Mouse (Mus musculus): Measurements from ENCODE around the gene Vps37b. TPM values are rescaled to one million over a fixed set of nuclear protein-coding genes. Genes with fewer than 3 reads are reported as not detected.

Vps37b gene
- polyA plus RNA-seq, 2 experiments, result 8.8 to 11.5 TPM

DNA sequence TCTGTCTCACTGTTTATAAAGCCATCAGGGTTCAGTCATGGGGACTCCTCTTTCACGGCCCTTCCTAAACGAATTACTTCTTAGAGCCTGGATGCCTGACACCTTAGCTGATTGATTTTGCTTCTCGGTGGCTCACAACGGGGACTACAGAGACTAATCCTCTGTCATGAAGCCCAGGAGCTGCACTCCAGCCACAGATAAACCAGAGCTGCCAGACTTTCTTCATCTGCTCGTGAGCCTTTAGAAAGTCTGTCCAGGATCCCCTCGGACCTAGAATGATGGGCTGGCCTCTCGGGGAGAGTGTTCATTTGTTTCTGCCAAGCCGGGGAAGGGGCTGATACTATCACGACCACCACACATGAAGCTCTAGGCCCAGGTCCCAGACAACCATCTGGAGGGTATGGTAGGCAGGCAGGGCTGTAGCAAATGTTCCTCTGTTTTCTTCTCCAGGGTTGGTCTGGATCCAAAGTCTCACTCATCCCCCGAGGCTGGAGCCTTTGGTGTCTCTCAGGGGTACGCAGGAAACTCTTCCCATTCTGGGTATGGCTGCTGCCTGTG, 13.5 kb upstream of the Vps37b start:
- H3K36me3 ChIP-seq (replicated peaks; ENCODE audit: control insufficient read depth, insufficient read depth, low read depth), result no peaks in the 10 kb centered on the region
- H3K4me3 ChIP-seq (ENCODE audit: insufficient read depth in 1 of 2, low read depth in 2 of 2, low read length in 2 of 2), result no peak overlapping the region
- DNase-seq (ENCODE audit: low read depth in 3 of 3, low spot score in 3 of 3), result no peak
- no peak for TF ChIP-seq CTCF (IDR thresholded peaks at IDR 0.05; ENCODE audit: low read depth)
- TF ChIP-seq EP300 (IDR thresholded peaks at IDR 0.05; ENCODE audit: low read depth), result no peak
- H3K9ac ChIP-seq (replicated peaks), result no peak overlapping the region
- no peak for ATAC-seq (ENCODE audit: insufficient read depth)
- WGBS (ENCODE audit: insufficient replicate concordance), result 60% methylated on average over 11 of the region's 11 CpGs
- H3K27ac ChIP-seq, result no peak overlapping the region
- H3K27me3 ChIP-seq (ENCODE audit: control insufficient read depth, insufficient read depth, low read length), result no peaks in the 10 kb centered on the region
- H3K4me2 ChIP-seq (ENCODE audit: low read depth), result no peak overlapping the region
- peaks cover 27 to 39% of the 10 kb centered on the region in 2 experiments for H3K4me1 ChIP-seq (replicated peaks; ENCODE audit: control insufficient read depth in 2 of 2, insufficient read depth in 2 of 2, low read length in 1 of 2)
- no peaks in the 10 kb centered on the region for H3K9me3 ChIP-seq (ENCODE audit: control insufficient read depth, low read length)

DNA sequence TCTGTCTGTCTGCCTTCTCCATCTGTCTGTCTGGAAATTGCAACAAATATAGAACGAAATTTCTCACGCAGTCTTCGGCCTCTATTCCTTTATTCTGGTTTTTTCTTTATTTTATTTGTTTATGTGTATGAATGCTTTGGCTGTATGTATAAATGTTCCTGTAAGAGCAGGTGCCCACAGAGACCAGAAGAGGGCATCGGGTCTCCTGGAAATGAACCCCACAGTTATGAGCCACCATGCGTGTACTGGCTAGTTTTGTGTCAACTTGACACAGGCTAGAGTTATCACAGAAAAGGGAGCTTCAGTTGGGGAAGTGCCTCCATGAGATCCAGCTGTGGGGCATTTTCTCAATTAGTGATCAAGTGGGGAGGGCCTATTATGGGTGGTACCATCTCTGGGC, 11.9 kb upstream of the Vps37b start:
- DNase-seq (ENCODE audit: low read depth in 3 of 3, low spot score in 3 of 3), result no peak
- Histone ChIP-seq H3K36me3 (replicated peaks; ENCODE audit: control insufficient read depth, insufficient read depth, low read depth) (no peaks in the 10 kb centered on the region), H3K9ac (replicated peaks) (no peak overlapping the region), H3K27ac (no peak overlapping the region), H3K4me1 (replicated peaks; ENCODE audit: control insufficient read depth in 2 of 2, insufficient read depth in 2 of 2, low read length in 1 of 2) (peaks cover 16 to 29% of the 10 kb centered on the region in 2 experiments), H3K4me2 (ENCODE audit: low read depth) (no peak overlapping the region), H3K9me3 (ENCODE audit: control insufficient read depth, low read length) (no peaks in the 10 kb centered on the region), H3K27me3 (ENCODE audit: control insufficient read depth, insufficient read depth, low read length) (no peaks in the 10 kb centered on the region), H3K4me3 (ENCODE audit: insufficient read depth in 1 of 2, low read depth in 2 of 2, low read length in 2 of 2) (no peak overlapping the region)
- TF ChIP-seq CTCF (IDR thresholded peaks at IDR 0.05; ENCODE audit: low read depth), result peak; percentile 48
- TF ChIP-seq EP300 (IDR thresholded peaks at IDR 0.05; ENCODE audit: low read depth), result no peak
- ATAC-seq (ENCODE audit: insufficient read depth), result no peak
- WGBS (ENCODE audit: insufficient replicate concordance), result 76% methylated on average over 5 of the region's 5 CpGs

DNA sequence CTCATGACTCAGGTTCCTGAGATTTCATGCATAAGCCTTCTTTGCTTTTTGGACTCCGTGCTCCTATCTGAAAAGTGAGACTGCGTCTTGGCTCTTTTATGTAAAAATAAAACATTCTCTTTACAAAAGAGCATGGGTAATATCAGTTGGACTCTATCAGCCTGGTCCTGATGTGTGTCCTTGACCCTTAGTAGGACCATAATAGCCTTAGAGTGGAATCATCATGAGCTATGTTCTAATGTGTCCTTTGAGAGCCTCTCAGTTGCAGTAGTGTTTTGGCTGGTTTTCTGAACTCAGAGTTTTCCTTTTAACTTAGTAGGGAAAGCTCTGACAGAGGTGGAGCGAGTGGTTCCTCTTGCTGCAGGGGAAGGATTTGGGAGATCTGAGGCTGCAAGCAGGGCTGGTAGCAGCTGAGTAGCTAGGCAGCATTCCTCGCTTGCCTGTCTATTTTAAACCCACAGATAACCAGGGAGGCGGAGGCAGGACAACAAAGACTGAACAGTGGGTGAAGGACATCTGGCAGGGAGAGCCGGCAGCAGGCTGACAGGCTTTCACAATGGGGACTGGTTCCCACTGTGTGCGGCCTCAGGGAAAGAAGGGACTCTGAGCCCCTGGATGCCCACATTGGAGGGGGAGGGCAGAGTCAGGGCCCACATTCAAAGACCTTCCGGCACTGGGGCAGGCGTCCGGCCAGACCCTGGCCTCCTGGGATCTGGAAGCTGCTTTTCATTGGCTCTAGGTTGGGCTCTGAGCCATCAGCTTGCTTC, 11.3 kb upstream of the Vps37b start:
- H3K36me3 ChIP-seq (replicated peaks; ENCODE audit: control insufficient read depth, insufficient read depth, low read depth), result no peaks in the 10 kb centered on the region
- no peak for TF ChIP-seq CTCF (IDR thresholded peaks at IDR 0.05; ENCODE audit: low read depth)
- no peak for TF ChIP-seq EP300 (IDR thresholded peaks at IDR 0.05; ENCODE audit: low read depth)
- no peaks in the 10 kb centered on the region for H3K9me3 ChIP-seq (ENCODE audit: control insufficient read depth, low read length)
- peak; percentile 29; the same call in 1 of the 2 replicates for ATAC-seq (ENCODE audit: insufficient read depth)
- H3K9ac ChIP-seq (replicated peaks), result no peak overlapping the region
- WGBS (ENCODE audit: insufficient replicate concordance), result 52% methylated on average over 10 of the region's 10 CpGs
- no peak overlapping the region for H3K27ac ChIP-seq
- H3K4me3 ChIP-seq (ENCODE audit: insufficient read depth in 1 of 2, low read depth in 2 of 2, low read length in 2 of 2), result no peak overlapping the region
- no peak for DNase-seq (ENCODE audit: low read depth in 3 of 3, low spot score in 3 of 3)
- no peaks in the 10 kb centered on the region for H3K27me3 ChIP-seq (ENCODE audit: control insufficient read depth, insufficient read depth, low read length)
- H3K4me2 ChIP-seq (ENCODE audit: low read depth), result no peak overlapping the region; the same call in 1 of the 2 replicates
- H3K4me1 ChIP-seq (replicated peaks; ENCODE audit: control insufficient read depth in 2 of 2, insufficient read depth in 2 of 2, low read length in 1 of 2), result peaks cover 13 to 26% of the 10 kb centered on the region in 2 experiments

DNA sequence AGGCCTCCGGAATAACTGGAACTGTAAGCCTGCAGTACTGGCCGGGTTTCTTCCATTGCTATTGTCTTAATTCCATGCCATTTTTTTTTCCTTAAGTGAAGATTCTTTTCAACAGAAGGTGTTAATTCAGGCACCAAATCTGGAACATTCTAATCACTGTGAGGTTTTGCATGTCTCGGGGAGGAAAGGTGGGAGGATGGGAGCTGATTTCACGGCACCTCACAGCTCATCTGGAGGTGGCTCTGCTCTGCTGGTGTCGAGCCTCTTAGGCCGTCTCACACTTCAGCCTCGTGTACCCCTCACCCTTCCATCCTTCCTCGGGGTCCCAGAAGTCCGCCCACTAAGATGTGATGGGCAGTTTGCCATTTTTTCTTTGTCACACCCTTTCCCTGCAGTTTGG, 9.0 kb upstream of the Vps37b start:
- 73% methylated on average over 9 of the region's 9 CpGs for WGBS (ENCODE audit: insufficient replicate concordance)
- no peak overlapping the region for H3K4me2 ChIP-seq (ENCODE audit: low read depth)
- no peaks in the 10 kb centered on the region for H3K27me3 ChIP-seq (ENCODE audit: control insufficient read depth, insufficient read depth, low read length)
- no peak overlapping the region for H3K9ac ChIP-seq (replicated peaks)
- H3K4me1 ChIP-seq (replicated peaks; ENCODE audit: control insufficient read depth in 2 of 2, insufficient read depth in 2 of 2, low read length in 1 of 2), result peaks cover 11 to 20% of the 10 kb centered on the region in 2 experiments
- no peak overlapping the region for H3K4me3 ChIP-seq (ENCODE audit: insufficient read depth in 1 of 2, low read depth in 2 of 2, low read length in 2 of 2)
- ATAC-seq (ENCODE audit: insufficient read depth) (no peak), DNase-seq (ENCODE audit: low read depth in 3 of 3, low spot score in 3 of 3) (no peak)
- no peak for TF ChIP-seq EP300 (IDR thresholded peaks at IDR 0.05; ENCODE audit: low read depth)
- no peak for TF ChIP-seq CTCF (IDR thresholded peaks at IDR 0.05; ENCODE audit: low read depth)
- H3K36me3 ChIP-seq (replicated peaks; ENCODE audit: control insufficient read depth, insufficient read depth, low read depth), result no peaks in the 10 kb centered on the region
- no peak overlapping the region for H3K27ac ChIP-seq
- H3K9me3 ChIP-seq (ENCODE audit: control insufficient read depth, low read length), result no peaks in the 10 kb centered on the region

DNA sequence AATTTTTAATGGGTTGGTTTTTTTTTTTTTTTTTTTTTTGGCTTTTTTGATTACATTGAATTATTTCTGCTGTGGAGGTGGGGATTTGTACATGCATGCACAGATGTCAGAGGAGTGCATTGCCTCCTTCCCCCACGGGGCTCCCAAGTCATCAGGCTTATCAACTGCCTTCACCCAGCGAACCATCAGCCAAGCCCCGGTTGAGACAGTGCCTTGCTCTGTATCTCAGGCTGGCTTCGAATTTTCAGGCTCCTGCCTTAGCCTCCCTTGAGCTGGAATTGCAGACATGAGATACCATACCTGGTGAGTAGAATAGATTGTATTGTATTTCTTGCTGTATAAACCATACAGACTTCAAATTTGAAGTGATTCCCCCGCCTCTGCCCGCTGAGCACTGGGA, 7.5 kb upstream of the Vps37b start:
- Histone ChIP-seq H3K36me3 (replicated peaks; ENCODE audit: control insufficient read depth, insufficient read depth, low read depth) (no peaks in the 10 kb centered on the region), H3K9ac (replicated peaks) (no peak overlapping the region), H3K4me2 (ENCODE audit: low read depth) (no peak overlapping the region), H3K4me3 (ENCODE audit: insufficient read depth in 1 of 2, low read depth in 2 of 2, low read length in 2 of 2) (no peak overlapping the region), H3K27me3 (ENCODE audit: control insufficient read depth, insufficient read depth, low read length) (no peaks in the 10 kb centered on the region), H3K9me3 (ENCODE audit: control insufficient read depth, low read length) (no peaks in the 10 kb centered on the region), H3K27ac (no peak overlapping the region), H3K4me1 (replicated peaks; ENCODE audit: control insufficient read depth in 2 of 2, insufficient read depth in 2 of 2, low read length in 1 of 2) (peaks cover 11 to 22% of the 10 kb centered on the region in 2 experiments)
- DNase-seq (ENCODE audit: low read depth in 3 of 3, low spot score in 3 of 3) (no peak), ATAC-seq (ENCODE audit: insufficient read depth) (peak; percentile 22; the same call in 1 of the 2 replicates)
- WGBS (ENCODE audit: insufficient replicate concordance), result 39% methylated on average over 6 of the region's 6 CpGs
- TF ChIP-seq EP300 (IDR thresholded peaks at IDR 0.05; ENCODE audit: low read depth) (no peak), CTCF (IDR thresholded peaks at IDR 0.05; ENCODE audit: low read depth) (no peak)
